Mouse (Mus musculus) neural tube, embryonic 14.5 days (tissue): ENCODE data around the gene Derl3. TPM values are rescaled to one million over a fixed set of nuclear protein-coding genes. Genes with fewer than 3 reads are reported as not detected.

ENCODE experiments used
- ATAC-seq: fragments of 200-750 bp; cut with Nextera tagmentation; 2 replicates; pipeline ENCODE4 v1.8.0; 2017; ENCODE audit warnings: low read depth, mild to moderate bottlenecking, moderate TSS enrichment, moderate library complexity
- H3K27ac ChIP-seq: fragments of 300-500 bp; sonication (generic); 2 replicates; pipeline ENCODE4 v1.5.1; 2014; ENCODE audit warnings: low read depth, mild to moderate bottlenecking, control low read depth, low read length, moderate library complexity, mixed read lengths
- H3K27me3 ChIP-seq: fragments of 300-500 bp; sonication (generic); 2 replicates; pipeline ENCODE4 v1.6.1; 2014; ENCODE audit warnings: low read length; ENCODE audit not compliant: control insufficient read depth, insufficient read depth
- H3K36me3 ChIP-seq: fragments of 300-500 bp; sonication (generic); 2 replicates; pipeline ENCODE4 v1.6.1; 2014; ENCODE audit warnings: low read length, mixed read lengths; ENCODE audit not compliant: control insufficient read depth, insufficient read depth
- H3K4me1 ChIP-seq: fragments of 300-500 bp; sonication (generic); 2 replicates; pipeline ENCODE4 v1.6.1; 2014; ENCODE audit warnings: low read length; ENCODE audit not compliant: control insufficient read depth, insufficient read depth
- H3K4me2 ChIP-seq: fragments of 300-500 bp; sonication (generic); 2 replicates; pipeline ENCODE4 v1.6.1; 2014; ENCODE audit warnings: mild to moderate bottlenecking, low read depth, low read length, control low read depth
- H3K4me3 ChIP-seq: fragments of 300-500 bp; sonication (generic); 2 replicates; pipeline ENCODE4 v1.5.1; 2014; ENCODE audit warnings: low read depth, low read length, control low read depth, mixed read lengths
- H3K9ac ChIP-seq: fragments of 300-500 bp; sonication (generic); replicated peaks from 2 replicates; pipeline ENCODE4 v1.6.1; 2014; ENCODE audit warnings: low read depth, mild to moderate bottlenecking, control low read depth, low read length, mixed read lengths
- H3K9me3 ChIP-seq: fragments of 300-500 bp; sonication (generic); 2 replicates; pipeline ENCODE4 v1.6.1; 2016; ENCODE audit warnings: low read length; ENCODE audit not compliant: control insufficient read depth
- WGBS: fragments of 180-500 bp; shearing (Covaris S2); extraction: QIAGEN DNeasy Blood & Tissue Kit; methylation state at CpG from one replicate; pipeline ENCODE4 v1.1.7; 2014; 5-methylcytosine and 5-hydroxymethylcytosine counted together
- polyA plus RNA-seq: library from polyadenylated mRNA; unstranded; fragments of >200 nt; fragmentation: Nextera tagmentation; extraction: Ambion mirVana; gene quantifications from 2 replicates; pipeline ENCODE4 v1.2.1, GENCODE M21; 2014

Derl3 gene
- polyA plus RNA-seq, 1 experiment from 2014 or later: 1.9 TPM

- no peaks in the 10 kb centered on the region for H3K9me3 ChIP-seq
- H3K4me1 ChIP-seq: peaks cover 15% of the 10 kb centered on the region; the same call in 1 of the 2 replicates
- no peak overlapping the region for H3K27ac ChIP-seq
- peaks cover 11% of the 10 kb centered on the region for H3K36me3 ChIP-seq
- no peaks in the 10 kb centered on the region for H3K27me3 ChIP-seq
- H3K4me3 ChIP-seq: no peak overlapping the region
- H3K9ac ChIP-seq: no peak overlapping the region
- no peak for ATAC-seq
- H3K4me2 ChIP-seq: no peak overlapping the region
- 81% methylated on average over 8 of the region's 8 CpGs for WGBS
Observed at GRCm38 (mm10) chr10:75916840-75917239, 23.6 kb downstream of the Derl3 start.

GRCm38 (mm10) chr10:75919026-75919425 is 25.8 kb downstream of the Derl3 start:
- peaks cover 3% of the 10 kb centered on the region; the same call in 1 of the 2 replicates for H3K36me3 ChIP-seq
- no peaks in the 10 kb centered on the region for H3K9me3 ChIP-seq
- H3K27me3 ChIP-seq: no peaks in the 10 kb centered on the region
- 87% methylated on average over 5 of the region's 5 CpGs for WGBS
- no peak for ATAC-seq
- no peak overlapping the region for H3K27ac ChIP-seq
- H3K9ac ChIP-seq: no peak overlapping the region
- peaks cover 22% of the 10 kb centered on the region; the same call in 1 of the 2 replicates for H3K4me1 ChIP-seq
- peak overlapping the region; percentile 6; the same call in 1 of the 2 replicates for H3K4me2 ChIP-seq
- H3K4me3 ChIP-seq: no peak overlapping the region

- H3K27me3 ChIP-seq: no peaks in the 10 kb centered on the region
- no peaks in the 10 kb centered on the region; the same call in 1 of the 2 replicates for H3K36me3 ChIP-seq
- peak within 1 kb of the TSS; percentile 85 for H3K4me2 ChIP-seq
- peak within 1 kb of the TSS; percentile 90 for H3K9ac ChIP-seq
- ATAC-seq: peak; percentile 90
- no peaks in the 10 kb centered on the region for H3K9me3 ChIP-seq
- WGBS: under 1% methylated on average over 73 of the region's 76 CpGs
- H3K27ac ChIP-seq: peak within 1 kb of the TSS; percentile 97
- H3K4me3 ChIP-seq: peak within 1 kb of the TSS; percentile 77
- H3K4me1 ChIP-seq: peaks cover 22% of the 10 kb centered on the region; the same call in 1 of the 2 replicates
Observed at GRCm38 (mm10) chr10:75921026-75921725, 28.0 kb downstream of the Derl3 start, which contains the start of gene Smarcb1. TSS of gene Smarcb1 (minus strand) at chr10:75921617.

- peak overlapping the region; percentile 77 for H3K4me3 ChIP-seq
- peak overlapping the region; percentile 85 for H3K4me2 ChIP-seq
- peak; percentile 58 for ATAC-seq
- 4% methylated on average over 22 of the region's 22 CpGs for WGBS
- H3K27ac ChIP-seq: peak overlapping the region; percentile 97
- peak overlapping the region; percentile 90 for H3K9ac ChIP-seq
- no peaks in the 10 kb centered on the region for H3K27me3 ChIP-seq
- H3K36me3 ChIP-seq: no peaks in the 10 kb centered on the region; the same call in 1 of the 2 replicates
- no peaks in the 10 kb centered on the region for H3K9me3 ChIP-seq
- H3K4me1 ChIP-seq: peaks cover 22% of the 10 kb centered on the region; the same call in 1 of the 2 replicates
Observed at GRCm38 (mm10) chr10:75921726-75922560, 28.7 kb downstream of the Derl3 start.

- ATAC-seq: no peak
- Histone ChIP-seq H3K9me3 (no peaks in the 10 kb centered on the region), H3K27me3 (no peaks in the 10 kb centered on the region), H3K9ac (no peak overlapping the region), H3K27ac (no peak overlapping the region), H3K4me2 (no peak overlapping the region), H3K4me3 (no peak overlapping the region), H3K36me3 (no peaks in the 10 kb centered on the region; the same call in 1 of the 2 replicates), H3K4me1 (peaks cover 14% of the 10 kb centered on the region; the same call in 1 of the 2 replicates)
- WGBS: 75% methylated on average over 2 of the region's 2 CpGs
Observed at GRCm38 (mm10) chr10:75924324-75924723, 31.1 kb downstream of the Derl3 start.

- peak overlapping the region; percentile 11; the same call in 1 of the 2 replicates for H3K9ac ChIP-seq
- H3K4me3 ChIP-seq: no peak overlapping the region
- H3K36me3 ChIP-seq: no peaks in the 10 kb centered on the region; the same call in 1 of the 2 replicates
- H3K9me3 ChIP-seq: no peaks in the 10 kb centered on the region
- ATAC-seq: no peak
- 84% methylated on average over 12 of the region's 13 CpGs for WGBS
- H3K27me3 ChIP-seq: peaks cover under 1% of the 10 kb centered on the region; the same call in 1 of the 2 replicates
- H3K4me1 ChIP-seq: peaks cover 10% of the 10 kb centered on the region; the same call in 1 of the 2 replicates
- no peak overlapping the region for H3K27ac ChIP-seq
- H3K4me2 ChIP-seq: no peak overlapping the region
Observed at GRCm38 (mm10) chr10:75926396-75926795, 33.2 kb downstream of the Derl3 start.

GRCm38 (mm10) chr10:75930304-75930703 is 37.1 kb downstream of the Derl3 start:
- Histone ChIP-seq H3K9ac (no peak overlapping the region), H3K27ac (no peak overlapping the region), H3K27me3 (peaks cover 3% of the 10 kb centered on the region; the same call in 1 of the 2 replicates), H3K9me3 (no peaks in the 10 kb centered on the region), H3K4me2 (peak overlapping the region; percentile 95), H3K36me3 (no peaks in the 10 kb centered on the region; the same call in 1 of the 2 replicates), H3K4me3 (no peak overlapping the region), H3K4me1 (peaks cover 19% of the 10 kb centered on the region)
- WGBS: 32% methylated on average over 6 of the region's 6 CpGs
- no peak for ATAC-seq

- Histone ChIP-seq H3K9me3 (no peaks in the 10 kb centered on the region), H3K36me3 (no peaks in the 10 kb centered on the region), H3K27me3 (peaks cover 3% of the 10 kb centered on the region; the same call in 1 of the 2 replicates), H3K9ac (peak overlapping the region; percentile 75), H3K4me1 (peaks cover 19% of the 10 kb centered on the region), H3K4me2 (peak overlapping the region; percentile 95), H3K4me3 (peak overlapping the region; percentile 48; the same call in 1 of the 2 replicates), H3K27ac (no peak overlapping the region)
- 22% methylated on average over 7 of the region's 7 CpGs for WGBS
- ATAC-seq: no peak
Observed at GRCm38 (mm10) chr10:75931311-75931710, 38.1 kb downstream of the Derl3 start.
